Mouse (Mus musculus) hindlimb bud, embryonic 11.5 days (tissue): ENCODE results near the gene Grin2a.
A peak's percentile ranks its signal among the peaks of the same experiment; 100 is the strongest.

Source experiments
- DNase-seq: peaks from one replicate; pipeline ENCODE4 v3.0.0-alpha.2; 2012; ENCODE audit warnings: low read depth, low spot score; ENCODE audit errors: extremely low spot score

Gene Grin2a

DNA sequence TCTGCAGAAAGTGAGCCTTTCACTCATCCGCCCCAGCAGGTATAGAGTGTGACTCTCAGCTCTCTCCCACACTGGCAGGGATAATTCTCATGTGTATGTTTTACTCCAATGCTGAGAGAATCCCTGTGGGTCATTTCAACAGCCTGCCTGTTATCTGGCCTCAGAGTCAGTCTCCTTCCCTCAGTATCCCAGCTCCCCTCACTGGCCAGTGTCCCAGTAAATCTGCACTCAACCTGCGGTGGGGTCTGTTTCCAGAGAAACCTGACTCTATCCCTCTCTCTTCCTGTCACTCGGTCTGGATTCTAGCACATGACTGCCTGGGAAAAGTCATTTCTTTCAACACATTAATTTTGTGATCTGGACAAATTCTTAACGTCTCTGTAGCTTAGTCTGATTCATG lies 122.4 kb downstream of the Grin2a start:
- no peak for DNase-seq

DNA sequence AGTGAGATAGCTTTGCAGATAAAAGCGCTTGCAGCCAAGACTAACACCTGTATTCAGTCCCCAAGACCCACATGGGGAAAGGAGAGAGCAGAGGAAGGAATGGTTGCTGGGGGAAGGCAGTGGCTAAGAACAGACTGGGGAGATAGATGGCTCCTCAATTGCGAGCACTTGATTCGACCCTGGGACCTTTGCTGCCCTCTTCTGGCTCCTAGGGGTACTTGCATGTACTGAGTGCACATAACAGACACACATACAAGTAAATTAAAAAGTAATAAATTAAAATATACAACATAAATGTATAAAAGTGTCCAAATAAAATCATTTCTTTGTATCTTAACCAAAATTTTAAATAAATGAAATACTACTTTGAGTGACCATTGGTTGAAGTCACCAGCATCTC lies 129.7 kb downstream of the Grin2a start:
- DNase-seq: no peak

DNA sequence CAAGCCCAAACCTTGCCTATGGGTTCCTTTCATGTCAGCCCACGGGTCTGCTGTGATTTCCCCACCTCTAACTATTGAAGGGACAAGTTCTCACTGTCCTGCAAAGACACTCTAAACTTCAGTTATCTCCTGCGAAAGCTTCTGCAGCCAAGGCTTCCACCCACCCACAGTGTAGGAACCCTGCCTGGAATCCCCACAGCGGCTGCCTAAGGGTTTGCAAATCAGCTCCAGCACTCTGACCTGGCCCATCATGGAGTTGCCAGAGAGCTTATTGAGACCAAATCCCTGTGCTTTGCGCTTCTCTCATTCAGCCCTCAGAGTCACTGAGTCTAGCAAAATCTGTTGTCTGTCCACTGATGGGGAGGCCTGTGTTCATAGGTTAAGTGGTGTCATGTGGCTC lies 130.3 kb downstream of the Grin2a start:
- no peak for DNase-seq

DNA sequence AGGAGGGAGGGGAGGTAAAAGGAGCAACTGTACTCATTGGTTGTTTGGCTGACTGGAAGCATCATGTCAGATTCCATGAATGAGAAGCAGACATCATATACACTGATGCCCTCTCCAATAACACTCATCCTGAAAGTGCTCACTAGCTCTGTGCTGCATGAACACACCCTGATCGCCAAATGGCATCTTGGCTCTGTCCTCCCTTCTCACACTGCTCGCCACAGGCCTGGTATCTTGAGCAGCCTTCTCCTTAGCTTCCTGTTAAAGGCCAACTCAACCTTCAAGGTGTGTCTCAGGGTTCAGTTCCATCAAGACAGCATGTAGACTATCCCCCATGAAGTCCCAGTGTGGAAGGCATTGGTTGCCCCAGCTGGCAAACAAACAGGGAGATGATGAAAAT lies 137.6 kb downstream of the Grin2a start:
- DNase-seq: no peak

DNA sequence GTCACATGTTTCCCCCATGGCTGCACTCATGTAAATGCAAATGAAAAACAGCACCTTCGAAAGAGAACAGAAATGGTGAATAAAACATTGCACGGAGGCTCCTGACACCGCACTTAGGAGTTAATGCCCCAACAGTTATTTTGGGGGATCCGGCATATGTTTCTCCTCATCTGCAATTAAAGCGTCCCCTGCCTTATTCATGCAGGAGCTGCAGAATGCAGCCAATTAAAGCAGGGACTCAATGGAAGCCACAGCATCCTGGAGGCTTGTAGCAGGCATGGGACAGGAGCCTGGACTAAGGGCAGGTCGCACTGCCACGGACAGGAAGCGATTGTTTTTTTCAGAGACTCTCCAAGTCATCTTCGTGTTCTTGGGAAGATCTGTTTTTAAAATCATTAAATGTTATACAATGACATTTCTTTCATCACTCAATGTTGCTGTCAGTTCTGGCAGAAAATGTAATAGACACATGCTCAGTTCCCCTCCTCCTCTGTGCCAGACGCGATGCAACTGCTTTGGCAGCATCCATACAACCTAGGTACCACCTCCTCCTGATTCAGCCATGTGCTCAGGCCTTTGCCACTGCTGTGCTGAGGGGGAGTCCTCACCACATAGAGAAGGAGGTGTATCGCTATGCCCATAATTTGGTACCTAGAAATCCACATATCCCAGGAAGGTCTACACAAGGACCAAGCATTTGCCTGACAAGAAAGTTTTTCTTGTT lies 143.9 kb downstream of the Grin2a start:
- DNase-seq: no peak

DNA sequence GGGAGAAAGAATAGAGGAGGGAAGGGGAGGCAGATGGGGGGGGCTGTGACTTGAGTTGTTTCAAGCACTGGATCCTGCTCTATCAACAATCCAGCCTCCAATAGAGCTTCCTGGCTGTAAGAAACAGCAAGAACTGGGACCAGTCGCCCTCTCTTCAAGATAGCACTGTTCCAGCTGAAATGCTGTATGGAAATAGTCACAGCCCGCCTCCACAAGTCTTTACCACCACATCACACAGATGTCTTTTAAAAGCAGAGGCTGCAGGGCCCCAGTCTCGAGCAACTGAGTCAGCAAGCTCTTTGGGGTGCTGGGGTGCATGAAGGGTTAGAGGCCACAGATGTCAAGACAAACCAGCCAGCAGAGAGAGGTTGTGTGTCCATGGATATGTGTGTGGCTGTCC lies 153.9 kb downstream of the Grin2a start:
- DNase-seq: no peak

DNA sequence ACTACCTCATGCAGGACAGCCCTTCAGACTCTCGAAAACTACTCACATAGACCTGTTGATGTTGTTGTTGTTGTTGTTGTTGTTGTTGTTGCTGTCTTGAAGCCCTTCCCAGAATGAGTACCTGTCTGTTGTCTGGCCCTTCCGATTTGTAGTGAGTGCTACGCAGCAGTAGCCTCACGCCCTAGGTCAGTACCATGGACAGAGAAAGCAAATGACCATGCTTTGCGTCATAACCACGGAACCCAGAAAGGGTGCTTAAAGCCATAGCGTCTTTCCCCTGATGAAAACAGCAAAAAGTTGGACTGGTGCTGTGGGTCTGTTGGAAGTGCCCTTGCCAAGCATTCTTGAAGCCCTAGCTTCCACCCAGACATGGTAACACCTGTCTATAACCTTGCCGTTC lies 158.8 kb downstream of the Grin2a start:
- DNase-seq: peak; percentile 20

DNA sequence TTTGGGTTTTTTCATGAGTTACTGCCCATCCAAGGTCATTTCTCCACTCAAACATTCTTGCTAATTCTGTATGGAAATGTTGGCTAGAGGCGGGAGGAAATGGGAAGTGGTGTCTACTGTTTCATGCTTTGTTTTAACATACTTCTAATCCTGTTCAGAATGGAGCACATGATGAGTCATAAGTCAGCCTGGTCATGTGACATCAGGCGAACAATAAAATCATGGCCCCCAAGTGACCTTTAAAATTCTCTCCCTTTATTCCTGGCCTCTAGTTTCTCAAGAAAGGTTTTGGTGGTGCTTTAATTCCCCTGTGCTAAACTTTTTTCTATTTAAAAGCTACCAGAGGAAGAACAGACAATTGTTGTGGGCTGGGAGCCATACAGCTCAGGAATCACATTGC lies 161.1 kb downstream of the Grin2a start:
- no peak for DNase-seq

DNA sequence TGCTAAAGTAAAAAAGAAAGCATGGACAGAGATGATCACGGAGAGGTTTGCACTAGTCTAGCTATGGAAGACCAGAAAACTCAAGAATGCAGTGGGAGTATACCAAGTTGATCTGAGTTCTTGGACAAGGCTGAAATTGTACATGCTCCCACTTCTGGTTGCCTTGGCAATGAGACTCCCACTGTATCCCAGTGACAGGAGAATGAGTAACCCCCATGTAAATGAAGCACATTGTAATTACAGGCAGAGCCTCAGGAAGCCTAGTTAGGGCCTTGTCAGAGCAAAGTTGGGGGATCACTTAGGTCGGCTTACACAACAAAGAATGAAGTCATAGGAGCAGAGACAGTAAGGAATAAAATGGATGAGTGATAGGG lies 170.3 kb downstream of the Grin2a start:
- no peak for DNase-seq

DNA sequence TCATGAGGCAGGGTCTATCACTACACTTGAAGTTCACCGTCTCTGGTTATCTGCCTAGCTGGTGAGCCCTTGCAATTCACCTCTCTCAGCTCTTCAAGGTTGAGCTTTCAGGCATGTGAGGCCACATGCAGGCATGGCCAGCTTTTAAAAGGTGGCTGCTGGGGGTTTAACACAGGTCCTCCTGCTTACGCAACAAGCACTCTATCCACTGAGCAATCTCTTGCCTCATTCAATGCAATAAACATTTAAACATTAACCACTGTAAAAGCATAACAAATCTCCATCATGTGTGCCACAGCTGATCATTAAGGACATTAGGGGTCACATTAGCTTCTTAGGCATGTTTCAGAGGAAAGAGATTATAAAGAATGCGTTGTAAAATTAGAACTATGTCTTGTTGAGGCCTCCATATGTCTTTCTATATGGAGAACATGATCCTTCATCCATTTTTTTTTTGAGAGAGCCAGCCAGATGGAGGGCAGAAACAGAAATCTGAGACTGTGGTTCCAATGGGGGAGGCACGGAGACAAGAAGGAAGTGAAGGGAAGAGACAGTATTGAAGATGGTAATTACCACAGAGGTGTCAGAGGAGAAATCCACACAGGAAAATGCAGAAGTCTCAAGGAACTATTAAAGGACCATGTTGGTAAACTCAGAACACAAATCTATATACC lies 170.8 kb downstream of the Grin2a start:
- no peak for DNase-seq

DNA sequence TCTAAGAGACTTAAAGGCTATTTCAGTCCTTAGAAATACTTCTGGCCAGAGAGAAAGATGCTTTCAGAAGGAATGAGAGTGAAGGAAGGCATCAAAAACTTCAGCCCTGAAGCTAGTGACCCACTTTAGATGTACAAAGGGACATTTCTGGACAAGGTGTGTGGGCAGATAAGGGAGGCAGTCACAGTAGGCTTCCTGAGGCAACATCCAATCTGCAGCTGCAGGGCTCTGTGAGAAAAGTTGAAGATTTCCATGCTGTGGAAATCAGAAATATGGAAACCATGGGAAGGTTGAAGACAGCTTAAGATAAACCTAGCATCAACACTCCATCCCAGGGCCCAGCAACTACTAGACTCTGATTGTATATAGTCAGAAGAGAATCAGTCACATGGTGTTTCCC lies 171.7 kb downstream of the Grin2a start:
- no peak for DNase-seq

DNA sequence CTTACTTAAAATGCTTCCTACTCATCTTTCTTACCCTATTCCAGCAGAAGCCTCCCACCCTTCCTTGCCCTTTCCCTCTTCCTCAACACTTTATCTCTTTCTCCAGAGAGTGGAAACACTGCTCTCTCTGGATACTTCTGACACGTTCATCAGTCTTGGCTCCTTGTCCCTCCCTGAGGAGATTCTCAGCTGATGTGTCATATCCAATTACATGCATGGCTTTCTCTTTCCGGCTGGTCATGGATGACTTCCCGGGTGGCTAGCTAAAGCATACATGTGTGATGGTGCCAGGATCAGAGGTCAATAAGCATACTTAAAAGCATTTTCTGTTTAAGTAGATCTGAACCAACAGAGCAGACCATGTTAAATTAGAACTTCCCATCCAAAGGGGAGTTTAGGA lies 175.9 kb downstream of the Grin2a start:
- no peak for DNase-seq

DNA sequence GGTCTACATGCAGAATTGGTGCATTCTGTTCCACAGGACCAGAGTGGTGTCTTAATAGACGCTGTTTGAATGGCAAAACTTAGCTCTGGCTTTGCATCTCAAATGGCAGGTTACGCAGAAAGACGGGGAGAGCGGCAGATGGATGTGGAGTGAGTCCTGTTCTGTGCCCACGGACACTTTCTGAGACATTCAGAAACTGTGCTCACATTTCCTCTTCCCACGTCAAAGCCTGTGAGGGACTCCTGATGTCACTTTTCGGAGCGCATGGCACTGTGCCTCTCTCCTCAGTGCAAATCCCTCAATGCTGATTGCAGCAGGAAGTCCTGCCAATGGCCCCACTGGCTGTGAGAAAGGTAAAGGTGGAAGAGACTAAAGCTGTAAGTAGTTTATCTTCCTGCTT lies 194.0 kb downstream of the Grin2a start:
- no peak for DNase-seq

DNA sequence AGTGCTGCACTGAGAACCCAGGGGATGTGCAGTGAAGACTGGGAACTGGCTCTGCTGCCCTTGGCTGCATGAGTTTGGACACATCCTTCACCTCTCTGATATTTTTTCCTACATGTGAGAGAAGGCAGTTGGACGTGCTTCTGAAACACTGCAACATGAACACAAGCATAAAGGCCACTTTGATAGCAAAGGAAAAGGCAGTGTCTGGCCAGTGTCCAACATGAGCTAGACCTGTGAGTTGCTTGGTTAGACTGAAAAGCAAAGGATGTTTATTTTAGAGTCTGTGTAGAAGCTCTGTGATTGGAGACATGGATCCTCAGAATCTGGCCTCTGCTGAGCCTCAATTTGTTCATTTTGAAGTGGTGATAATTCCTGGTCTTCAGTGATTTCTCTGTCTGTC lies 195.1 kb downstream of the Grin2a start:
- no peak for DNase-seq

DNA sequence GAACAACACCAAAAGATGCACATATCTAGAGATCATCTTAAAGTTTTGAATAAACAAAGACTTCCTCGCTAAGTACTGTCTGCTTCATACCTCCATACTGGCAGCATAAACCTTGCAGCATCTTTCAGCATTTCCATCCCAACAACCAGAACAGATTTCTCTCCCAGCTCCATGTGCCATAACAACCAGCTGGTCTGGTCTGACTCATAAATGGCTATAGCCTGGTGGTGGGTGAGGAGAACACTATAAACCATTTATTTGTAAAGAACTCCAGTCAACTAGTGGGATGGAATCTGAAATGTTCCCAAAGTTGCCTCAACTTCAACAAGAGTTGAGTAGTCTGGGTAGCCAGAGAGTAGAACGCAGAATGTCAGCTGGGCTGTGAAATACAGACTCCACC lies 202.4 kb downstream of the Grin2a start:
- DNase-seq: no peak

DNA sequence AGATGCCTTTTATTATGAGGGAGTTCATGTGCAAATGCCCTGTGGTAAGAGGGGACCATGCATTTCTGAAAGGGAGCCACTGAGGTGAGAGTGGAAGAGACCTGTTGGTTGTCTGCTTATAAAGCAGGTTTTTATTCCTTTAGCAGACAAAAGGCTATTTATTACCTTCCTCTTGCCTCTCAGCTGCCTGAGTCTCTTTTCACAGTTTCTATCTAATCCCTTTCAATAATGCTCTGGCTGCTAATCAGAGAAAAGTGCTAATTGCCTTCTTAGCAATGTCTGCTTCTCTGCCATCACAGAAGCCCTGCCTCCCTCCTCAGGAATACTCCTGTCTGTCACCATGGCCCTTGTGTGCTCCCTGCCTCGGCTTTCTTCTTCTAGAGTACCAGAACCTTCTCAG lies 209.1 kb downstream of the Grin2a start:
- no peak for DNase-seq

DNA sequence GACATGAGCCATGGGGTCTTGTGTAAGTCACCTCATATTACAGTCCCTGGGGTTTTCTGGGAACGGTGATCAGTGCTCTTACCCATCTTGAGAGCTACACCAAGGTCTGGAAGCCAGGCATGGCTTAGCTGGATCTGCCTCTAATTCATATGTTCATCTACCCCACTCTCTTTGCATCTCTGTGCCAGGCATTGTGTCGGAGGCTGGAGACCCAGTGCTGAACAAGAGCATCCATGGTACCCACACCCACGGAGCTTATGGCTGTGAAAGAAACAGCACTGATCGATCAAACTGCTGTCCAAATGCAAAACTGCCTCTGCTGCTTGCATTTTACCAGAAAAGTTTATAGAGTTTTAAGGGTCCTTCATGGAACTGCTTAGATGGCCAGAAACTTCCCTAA lies 209.5 kb downstream of the Grin2a start:
- DNase-seq: no peak

DNA sequence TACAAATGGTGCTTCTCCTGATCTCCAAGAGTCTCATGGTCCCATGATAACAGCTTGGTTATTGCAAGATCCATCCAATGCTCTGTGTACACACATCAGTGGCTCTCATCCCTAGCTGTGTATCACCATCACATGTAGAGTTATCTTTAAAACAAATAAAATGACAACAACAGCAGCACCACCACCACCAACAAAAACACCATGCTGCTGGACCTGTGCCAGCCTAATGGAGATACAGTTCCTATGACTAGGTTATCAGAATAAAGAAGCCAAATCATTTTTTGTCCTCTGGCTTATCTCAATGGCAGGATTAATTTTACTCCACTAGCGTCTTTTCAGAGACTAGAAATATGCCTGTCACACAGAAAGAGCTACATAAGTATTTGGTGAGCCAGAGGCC lies 226.4 kb downstream of the Grin2a start:
- DNase-seq: no peak

DNA sequence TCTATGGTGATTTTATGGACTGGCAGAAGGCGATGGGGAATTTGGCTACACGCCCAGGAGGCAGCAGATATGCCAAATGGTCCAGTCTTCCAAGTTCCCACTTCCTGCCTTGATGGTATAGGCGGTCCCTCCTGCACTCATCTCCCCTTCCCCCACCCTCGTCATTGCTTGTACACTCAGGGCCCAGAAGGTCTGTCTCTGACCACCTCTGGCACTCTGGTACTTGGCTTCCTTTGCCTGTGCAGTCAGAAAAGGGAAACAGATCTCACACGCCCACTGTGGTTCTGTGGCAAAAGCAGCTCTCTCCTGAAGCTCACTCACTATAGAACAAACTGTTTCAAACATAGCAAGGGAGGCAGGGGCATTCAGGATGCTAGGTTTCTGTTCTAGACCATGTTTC lies 227.0 kb downstream of the Grin2a start:
- DNase-seq: no peak

DNA sequence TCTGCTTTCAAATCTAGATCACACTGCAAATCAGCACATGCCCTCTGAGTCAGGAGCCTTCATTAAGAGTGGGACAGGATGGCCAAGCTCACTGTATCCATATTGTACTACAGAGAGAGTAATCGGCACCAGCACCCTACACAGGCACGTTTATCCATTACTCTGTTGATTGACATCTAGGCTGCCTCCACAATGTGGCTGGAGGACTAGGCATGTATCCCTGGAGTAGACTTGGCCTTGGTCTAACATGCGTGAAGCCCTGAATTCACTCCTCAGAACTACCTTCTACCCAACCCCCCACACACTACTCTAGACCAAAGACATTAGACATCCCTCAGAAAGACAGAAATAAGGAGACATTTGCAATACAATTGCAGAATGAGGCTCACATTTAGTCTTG lies 227.4 kb downstream of the Grin2a start:
- no peak for DNase-seq

DNA sequence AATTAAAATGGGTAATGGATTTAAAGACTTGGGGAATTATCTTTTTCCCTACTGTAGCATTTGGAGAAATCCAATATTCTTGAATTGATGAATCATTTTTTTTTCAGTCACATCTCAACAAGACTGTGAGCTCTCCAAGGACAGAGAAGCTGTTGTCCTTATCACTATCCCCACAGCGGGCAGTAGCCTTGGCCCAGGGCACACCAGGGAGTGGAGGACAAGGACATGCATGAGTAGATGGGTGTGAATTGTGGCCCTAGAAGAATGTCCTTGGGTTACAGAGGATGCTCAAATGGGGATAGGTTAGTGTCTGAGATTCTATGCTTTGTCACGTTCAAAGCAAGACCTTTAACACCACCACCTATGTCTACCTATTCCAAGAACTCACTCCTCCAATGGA lies 231.3 kb downstream of the Grin2a start:
- no peak for DNase-seq

DNA sequence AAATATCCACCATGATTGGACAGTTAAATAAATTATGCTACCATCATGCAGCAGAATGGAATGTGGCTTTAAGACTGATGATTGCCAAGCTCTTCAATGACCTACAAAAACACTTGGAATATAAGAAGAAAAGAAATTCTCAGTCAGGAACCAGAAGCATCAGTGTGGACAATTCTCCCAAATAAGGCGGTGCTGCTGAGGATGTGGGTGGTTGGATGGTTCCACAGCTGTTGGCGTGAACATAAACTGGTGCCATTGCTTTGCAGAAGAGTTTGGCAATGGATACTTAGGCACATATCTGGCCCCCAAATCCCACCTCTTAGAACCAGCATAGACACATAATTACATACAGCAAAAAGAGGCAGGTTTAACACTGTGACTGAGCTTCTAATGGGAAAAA lies 235.0 kb downstream of the Grin2a start:
- DNase-seq: no peak

DNA sequence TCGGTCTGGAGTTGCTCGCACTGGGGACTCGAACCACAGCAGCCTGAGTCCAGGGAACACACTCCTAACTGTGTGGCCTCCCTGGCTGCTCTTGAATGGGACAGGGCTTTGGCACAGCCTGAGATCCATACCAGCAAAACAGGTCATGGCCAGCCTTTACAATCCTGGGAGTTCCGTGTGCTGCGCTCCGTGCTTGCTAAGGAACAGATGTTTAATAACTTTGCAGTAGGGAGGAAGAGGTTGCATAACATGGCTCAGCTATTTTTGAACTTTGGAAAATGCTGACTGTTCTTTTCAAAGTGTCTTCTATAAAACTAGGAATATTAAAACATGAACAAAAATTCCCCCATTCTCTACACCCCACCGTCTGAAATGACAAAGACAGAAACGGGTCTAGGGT lies 238.5 kb downstream of the Grin2a start:
- DNase-seq: no peak
